Mouse (Mus musculus) CH12.LX (cell line): Measurements from ENCODE around the gene Cacng7.

ENCODE experiments used
- CHD1 ChIP-seq: IDR thresholded peaks from 2 replicates; pipeline ENCODE4 v1.6.1; 2012; ENCODE audit warnings: low read depth, low read length, improper control_type of control experiment, inconsistent platforms
- CTCF ChIP-seq, 2 experiments: IDR thresholded peaks in 1 of 2; conservative IDR thresholded peaks in 1 of 2; 2 replicates each; pipeline ENCODE4 v1.5.1; 2011 to 2012; ENCODE audit warnings: low read depth in 2 of 2, low read length in 2 of 2, improper control_type of control experiment in 1 of 2, inconsistent platforms in 1 of 2, mild to moderate bottlenecking in 1 of 2, moderate library complexity in 1 of 2
- EP300 ChIP-seq: IDR thresholded peaks from 2 replicates; pipeline ENCODE4 v1.6.1; 2011; ENCODE audit warnings: low read length, improper control_type of control experiment
- MEF2A ChIP-seq: IDR thresholded peaks from 2 replicates; pipeline ENCODE4 v1.6.1; 2014; ENCODE audit warnings: low read depth, mild to moderate bottlenecking, inconsistent platforms, low read length, improper control_type of control experiment, borderline replicate concordance
- POLR2A ChIP-seq: IDR thresholded peaks from 2 replicates; pipeline ENCODE4 v1.6.1; 2011; ENCODE audit warnings: low read depth, mild to moderate bottlenecking, improper control_type of control experiment, low read length
- RCOR1 ChIP-seq: conservative IDR thresholded peaks from 2 replicates; pipeline ENCODE4 v1.6.1; 2012; ENCODE audit warnings: low read depth, mild to moderate bottlenecking, inconsistent platforms, low read length, improper control_type of control experiment
- SIN3A ChIP-seq: IDR thresholded peaks from 2 replicates; pipeline ENCODE4 v1.6.1; 2012; ENCODE audit warnings: low read length, improper control_type of control experiment, inconsistent platforms
- TCF12 ChIP-seq: IDR thresholded peaks from 2 replicates; pipeline ENCODE4 v1.6.1; 2014; ENCODE audit warnings: low read depth, mild to moderate bottlenecking, inconsistent platforms, low read length, improper control_type of control experiment
- USF1 ChIP-seq: IDR thresholded peaks from 2 replicates; pipeline ENCODE4 v1.6.1; 2014; ENCODE audit warnings: low read depth, mild to moderate bottlenecking, inconsistent platforms, low read length, improper control_type of control experiment
- ZMIZ1 ChIP-seq: IDR thresholded peaks from 2 replicates; pipeline ENCODE4 v1.6.1; 2012; ENCODE audit warnings: low read depth, mild to moderate bottlenecking, inconsistent platforms, low read length, improper control_type of control experiment

DNA sequence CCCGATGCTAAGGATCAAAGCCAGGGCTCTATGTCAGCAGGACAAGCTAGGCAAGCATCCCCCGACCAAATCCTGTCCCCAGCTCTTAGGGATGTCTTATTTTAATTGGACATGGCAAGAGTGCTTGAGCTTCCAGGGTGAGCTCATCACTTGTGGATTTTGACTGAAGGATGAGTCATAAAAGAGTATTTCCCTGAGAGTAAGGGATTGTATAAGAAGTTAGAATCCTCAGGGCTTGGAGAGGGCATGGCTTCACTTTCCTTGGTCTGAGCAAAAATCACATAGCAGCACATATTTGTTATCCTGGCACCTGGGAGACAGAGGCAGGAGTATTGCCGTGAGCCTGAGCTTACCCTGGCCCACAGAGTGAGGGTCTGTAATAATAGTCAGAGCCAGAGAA is 11.9 kb upstream of the Cacng7 start:
- TF ChIP-seq CTCF (conservative IDR thresholded peaks at IDR 0.05 in 1 of 2, IDR thresholded peaks at IDR 0.05 in 1 of 2; ENCODE audit: low read depth in 2 of 2, low read length in 2 of 2) (no peak), EP300 (no peak), POLR2A (no peak), MEF2A (no peak), TCF12 (no peak), SIN3A (no peak), RCOR1 (no peak), USF1 (no peak), ZMIZ1 (no peak), CHD1 (no peak)
